Mouse (Mus musculus): ENCODE data around the gene Rac1.
A peak's percentile ranks its signal among the peaks of the same experiment; 100 is the strongest.
"Not testable (repeated sequence)": the region's sequence is repeated elsewhere in the genome, so short reads cannot be mapped to it uniquely, and the experiment has no call there.

Gene Rac1

DNA sequence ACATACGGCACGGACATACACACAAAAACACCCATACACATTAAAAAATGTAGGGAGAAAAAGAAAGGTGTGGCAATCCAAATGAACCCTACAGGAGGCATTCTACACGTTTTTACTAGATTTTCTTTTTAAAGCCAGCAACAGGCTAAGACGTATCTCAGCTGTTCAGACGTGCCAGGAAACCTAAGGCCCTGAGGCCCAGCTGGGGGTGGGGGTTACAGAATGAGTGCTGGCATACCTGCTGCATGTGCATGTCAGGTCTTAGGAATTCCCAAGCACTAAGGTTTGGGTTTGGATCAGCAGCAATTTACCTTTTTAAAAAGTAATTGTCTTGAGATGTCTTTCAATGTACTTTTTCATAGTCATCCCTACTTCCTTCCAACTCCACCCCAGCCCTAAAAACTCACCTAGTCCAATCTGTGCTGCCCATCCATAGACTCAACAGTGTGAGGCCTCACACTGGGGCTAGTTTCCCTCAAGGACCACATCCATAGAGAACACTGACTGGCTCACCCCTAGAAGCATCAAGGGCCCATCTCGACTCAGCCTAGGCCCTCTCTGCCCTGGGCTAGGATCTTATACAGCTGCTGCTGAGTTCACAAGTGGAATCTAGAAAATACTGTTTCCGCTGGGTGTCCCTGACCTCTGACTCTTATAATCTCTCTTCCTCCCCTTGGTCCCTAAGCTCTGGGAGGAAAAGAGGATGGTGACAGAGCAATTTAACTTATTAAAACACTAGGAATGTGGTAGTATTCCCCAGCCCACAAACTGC is 2.2 kb downstream of the Rac1 start:
- no peak for DNase-seq (ENCODE audit: low spot score in 2 of 2)

DNA sequence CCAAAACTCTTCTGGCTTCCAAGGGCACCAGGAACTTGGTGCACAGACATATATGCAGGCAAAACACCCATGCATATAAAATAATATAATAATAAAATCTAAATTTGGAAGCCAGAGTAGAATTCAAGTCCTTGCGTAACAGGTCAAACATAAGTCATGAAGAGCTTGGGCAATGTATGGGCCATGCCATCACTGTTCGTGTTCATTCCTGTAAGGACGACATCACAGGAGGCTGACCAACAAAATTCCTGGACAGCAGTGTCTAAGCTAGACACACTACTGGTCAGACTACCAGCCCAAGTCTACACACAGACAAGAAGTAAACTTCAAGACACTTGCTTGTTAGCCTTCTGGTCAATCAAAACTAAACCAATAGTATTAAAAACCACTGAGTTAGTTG is 5.0 kb downstream of the Rac1 start:
- no peak for DNase-seq (ENCODE audit: low spot score in 2 of 2)

DNA sequence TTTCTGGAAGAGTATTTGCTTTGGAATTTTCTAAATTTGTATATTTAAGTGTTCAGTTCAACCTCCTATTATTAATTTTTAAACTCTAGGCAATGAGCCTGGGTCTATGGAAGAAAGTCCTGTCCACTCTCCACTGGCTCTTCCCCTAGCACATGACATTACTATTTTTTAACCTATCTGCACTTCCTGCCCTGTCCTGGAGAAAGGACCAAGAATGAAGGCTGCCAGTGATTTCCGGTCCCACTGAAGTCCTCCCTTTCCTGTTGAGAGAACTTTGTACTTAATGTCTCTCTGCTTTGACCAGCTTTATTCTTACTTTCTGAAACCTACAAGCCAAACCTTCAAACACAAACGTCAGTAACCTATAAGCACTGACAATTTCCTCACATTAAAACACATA is 7.4 kb downstream of the Rac1 start:
- DNase-seq (ENCODE audit: low spot score in 2 of 2), result no peak

DNA sequence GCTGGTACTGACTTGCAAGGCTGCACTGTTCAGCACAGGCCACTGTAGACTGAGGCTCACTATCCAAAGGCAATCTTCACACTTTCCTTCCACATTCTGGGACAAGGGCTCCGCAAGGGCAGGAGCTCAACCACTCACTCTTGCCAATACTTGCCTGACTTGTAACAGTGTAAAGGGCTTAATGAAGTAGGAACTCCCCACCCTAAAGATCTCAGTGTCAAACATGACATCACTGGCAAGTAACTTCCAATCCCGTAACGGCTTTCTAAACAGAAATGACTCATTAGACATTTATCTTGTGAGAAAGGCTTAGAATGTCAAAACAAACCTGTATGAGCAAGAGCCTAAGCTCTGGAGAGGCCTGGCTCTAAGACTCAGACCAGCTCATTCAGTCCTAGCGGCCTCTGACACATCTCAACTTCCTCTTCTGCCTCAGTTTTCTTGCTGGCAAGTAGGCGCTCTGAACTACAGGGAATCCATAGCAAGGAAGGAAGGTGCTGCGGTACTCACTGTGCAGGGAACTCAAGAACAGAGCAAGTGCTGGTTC is 9.7 kb downstream of the Rac1 start:
- DNase-seq (ENCODE audit: low spot score in 2 of 2), result peak; percentile 39 to 57

DNA sequence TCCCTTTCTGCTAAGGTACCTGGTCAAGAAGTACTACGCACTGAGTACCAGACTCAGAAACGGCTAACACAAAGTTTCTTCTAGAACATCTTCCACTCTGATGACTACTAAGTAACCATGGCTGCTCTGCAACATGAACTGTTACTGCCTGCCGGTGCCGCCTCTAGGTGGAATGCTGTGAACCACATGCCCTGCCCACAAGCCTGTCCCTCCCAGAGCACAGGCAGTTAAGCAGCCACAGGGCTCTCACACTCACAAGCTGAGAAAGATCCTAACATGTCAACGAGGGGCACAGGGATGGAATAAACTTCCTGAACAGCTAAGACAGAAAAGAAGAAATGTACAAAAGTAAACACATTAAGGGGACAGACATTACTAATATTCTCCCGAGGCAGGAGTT is 10.4 kb downstream of the Rac1 start:
- DNase-seq (ENCODE audit: low spot score in 2 of 2), result peak in 1 of 2 experiments; percentile 31

DNA sequence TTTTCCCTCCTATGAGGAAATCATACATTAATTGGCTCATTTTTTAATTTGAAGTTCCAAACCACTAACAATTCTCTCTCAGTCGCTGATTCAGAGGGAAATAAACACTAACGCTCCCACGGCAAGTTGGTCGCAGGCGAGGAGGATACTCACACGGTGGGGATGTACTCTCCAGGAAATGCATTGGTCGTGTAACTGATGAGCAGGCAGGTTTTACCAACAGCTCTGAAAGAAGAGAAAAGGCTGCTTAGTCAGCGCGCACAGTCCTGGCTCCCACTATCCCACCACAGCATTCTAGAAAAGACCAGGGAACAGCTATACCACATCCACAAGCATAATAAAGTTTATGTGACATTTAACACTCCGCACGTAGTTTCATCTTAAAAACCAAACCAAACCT is 10.8 kb downstream of the Rac1 start:
- DNase-seq (ENCODE audit: low spot score in 2 of 2), result no peak

DNA sequence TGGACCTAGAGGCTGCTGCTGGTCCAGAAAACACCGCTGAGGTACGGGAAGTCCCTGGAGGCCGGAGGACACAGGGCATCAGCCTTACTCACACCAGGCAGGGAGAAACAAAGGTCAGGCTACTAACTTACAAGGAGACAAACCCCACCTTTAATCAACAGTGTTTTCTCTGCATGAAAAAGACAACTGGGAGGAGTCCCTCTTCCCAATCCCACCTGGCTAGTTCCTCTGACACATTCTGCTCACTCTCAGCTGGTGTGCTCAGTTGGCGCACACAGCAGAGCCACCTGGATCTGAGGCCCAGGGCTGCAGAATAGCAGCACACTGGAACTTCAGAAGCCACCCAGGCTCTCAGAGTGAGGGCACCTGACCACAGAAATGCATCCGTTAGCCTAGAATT is 13.0 kb downstream of the Rac1 start:
- DNase-seq (ENCODE audit: low spot score in 2 of 2), result no peak

DNA sequence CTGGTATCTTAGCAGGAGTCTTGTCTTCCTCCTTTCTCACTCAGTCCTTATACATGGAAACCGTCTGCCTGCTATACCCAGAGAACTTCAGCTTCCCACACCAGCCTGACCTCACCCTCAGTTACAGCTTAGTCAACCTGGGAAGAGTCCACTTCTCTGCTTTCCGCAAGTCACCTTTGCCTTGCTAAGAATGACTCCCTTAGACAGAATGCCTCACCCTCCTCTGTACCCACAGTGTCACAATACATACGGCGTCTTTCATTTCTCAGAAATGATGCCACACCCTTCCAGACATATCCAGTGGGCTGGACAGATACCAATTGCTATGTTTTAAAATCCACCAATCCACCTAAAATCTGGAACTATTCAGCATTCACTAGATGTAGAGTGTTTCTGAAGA is 15.5 kb downstream of the Rac1 start:
- no peak for DNase-seq (ENCODE audit: low spot score in 2 of 2)

DNA sequence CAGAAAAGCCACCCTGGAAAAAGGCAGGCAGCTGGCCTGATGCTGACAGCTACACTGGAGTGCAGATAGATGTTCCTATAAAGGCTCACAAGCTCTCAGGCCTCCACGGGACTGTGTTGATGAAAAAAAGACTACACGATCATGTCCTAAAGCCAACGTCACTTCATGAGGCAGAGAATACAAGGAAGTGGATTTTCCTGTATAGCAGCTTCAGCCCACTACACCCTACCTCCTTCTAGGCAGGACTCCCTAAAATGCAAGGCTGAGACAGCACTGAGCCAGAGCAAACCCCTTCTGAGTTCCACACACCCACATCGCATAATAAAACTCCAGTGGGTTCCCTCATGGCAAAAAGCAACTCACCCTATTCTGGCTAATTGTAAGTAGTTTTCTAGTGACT is 16.3 kb downstream of the Rac1 start:
- DNase-seq (ENCODE audit: low spot score in 2 of 2), result no peak

DNA sequence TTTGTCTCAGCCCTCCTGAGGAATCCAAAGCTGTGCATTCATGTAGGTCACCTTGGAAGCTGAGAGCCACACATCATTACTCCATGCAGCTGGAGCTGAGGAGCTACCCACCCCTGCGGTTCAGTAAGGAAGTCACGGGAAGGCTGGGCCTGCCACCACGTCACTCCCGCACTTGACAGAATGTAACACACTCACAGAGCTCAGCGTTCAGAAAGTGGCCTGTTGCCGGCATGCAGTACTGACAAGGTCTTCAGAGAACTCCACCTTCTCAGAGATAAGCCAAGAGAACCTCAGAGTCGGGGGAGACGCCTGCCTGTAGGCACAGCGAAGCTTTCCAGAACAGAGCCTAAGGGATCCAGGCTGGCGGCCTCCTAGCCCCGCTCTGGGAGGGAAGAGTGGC is 18.1 kb downstream of the Rac1 start:
- DNase-seq (ENCODE audit: low spot score in 2 of 2), result no peak

DNA sequence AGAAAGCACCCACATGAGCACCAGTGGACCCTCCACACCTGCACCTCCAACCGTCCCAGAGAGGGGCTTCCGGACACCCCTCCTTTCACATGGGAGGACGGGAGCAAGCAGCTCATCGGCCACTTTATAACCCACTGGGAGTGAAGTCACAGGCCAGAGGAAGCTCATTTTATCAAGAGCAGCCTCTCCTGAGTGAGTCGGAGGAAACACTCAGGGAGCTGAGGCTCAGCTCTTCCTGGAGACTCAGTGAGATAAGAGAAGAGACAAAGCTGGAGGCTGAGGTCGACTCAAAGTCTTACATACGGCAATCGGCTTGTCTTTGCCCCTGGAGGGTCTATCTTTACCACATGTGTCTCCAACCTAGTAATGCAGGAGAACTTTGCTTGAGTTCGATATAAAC is 18.5 kb downstream of the Rac1 start:
- DNase-seq (ENCODE audit: low spot score in 2 of 2), result no peak

DNA sequence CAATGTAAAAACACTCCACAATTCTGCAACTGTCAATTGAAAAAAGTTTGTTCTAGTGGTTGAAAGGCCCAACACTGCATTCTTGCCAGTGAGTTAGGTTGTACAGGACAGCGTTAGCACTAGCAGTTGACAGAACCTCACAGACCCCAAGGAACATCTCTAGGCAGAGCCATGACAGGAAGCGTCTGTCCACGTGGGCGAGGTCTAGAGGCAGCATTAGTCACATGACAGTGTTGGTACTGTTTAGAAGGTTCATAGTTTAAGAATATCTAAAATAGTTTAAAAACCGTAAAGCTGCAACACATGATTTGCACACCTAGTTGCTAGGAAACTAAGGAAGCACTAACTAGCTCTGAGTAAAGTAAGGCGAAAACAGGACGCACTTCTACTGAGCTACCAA is 22.3 kb downstream of the Rac1 start:
- DNase-seq (ENCODE audit: low spot score in 2 of 2), result no peak

DNA sequence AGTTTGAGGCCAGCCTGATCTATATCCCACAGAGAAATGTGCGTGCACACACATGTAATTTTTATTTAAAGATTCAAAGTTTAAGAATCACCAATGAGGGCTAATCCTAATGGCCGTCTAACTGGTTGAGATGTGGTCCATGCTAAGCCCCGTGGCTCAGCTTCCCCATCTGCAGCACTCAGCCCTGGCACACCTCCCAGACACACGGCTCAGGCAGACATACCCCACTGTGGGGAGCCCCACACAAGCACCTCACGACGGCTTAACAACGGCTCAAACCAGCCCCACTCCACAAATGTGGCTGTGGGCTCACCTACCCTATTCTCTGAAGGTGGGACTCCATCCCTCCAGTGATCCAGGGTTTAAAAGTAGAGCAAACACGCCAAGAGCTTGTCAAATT is 22.8 kb downstream of the Rac1 start:
- DNase-seq (ENCODE audit: low spot score in 2 of 2), result no peak

DNA sequence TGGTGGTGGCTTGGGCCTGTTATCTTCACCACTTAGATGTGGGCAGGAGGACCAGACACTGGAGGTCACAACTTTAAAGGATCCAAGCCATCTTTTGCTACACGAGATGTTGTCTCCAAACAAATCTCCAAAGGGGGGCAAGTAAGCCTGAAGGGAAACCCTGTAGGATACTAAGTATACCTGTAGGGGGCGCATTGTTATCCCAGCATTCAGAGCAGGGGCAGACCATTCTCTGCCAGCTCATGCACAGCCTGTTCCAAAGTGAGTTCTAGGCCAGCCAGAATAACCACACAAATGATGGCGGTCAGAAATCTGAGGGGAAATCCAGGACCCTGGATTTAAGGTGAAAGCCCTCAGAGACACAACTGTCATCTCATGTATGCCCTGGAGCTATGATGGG is 23.4 kb downstream of the Rac1 start:
- no peak for DNase-seq (ENCODE audit: low spot score in 2 of 2)

DNA sequence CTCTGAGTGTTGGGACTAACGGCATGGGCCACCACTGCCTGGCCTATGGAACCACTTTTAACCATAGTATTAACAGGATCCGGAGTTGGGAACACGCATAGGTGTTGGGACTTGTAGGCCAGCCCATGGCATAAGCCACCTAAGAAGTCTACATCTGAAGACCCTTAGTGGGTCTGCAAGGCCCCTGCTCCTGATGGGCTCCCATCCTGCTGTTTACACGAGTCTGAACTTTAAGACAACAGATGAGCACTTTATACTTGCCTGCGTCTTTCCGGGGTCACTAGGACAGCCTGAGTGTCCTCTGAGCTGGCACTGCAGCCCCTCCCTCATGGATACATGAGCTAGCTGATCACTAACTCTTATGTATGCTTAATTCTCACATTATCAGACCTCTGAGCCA is 24.1 kb downstream of the Rac1 start:
- DNase-seq (ENCODE audit: low spot score in 2 of 2), result no peak

DNA sequence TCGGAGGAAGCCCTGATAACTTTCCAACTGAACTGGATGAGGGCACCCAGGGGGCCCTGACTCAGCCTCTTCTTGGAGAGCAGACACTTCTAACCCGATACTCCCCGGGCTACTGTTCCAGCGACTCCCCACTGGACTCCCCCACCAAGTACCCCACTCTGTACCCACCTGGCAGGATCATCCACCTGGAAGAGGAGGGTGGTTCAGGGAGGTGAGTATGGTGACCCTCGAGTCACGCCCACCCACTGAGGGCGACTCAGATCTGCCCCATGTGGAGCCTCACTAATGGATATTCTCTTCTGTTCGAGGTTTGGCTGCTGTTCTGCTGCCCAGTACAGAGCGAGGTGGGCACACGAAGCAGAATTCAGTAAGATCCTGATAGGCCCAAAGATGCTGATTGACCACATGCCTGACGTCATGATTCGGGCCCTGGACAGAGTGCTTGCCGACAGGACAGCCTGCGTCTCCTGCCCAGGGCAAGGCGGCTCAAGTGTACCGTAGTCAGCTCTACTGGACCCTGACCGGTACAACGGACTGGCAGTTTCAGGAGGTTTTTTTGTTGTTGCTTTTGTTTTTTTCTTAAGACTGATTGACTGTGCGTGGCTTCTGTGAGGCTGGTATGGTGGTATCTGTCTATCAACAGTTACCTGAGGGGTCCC is 24.8 kb downstream of the Rac1 start:
- DNase-seq (ENCODE audit: low spot score in 2 of 2), result no peak

DNA sequence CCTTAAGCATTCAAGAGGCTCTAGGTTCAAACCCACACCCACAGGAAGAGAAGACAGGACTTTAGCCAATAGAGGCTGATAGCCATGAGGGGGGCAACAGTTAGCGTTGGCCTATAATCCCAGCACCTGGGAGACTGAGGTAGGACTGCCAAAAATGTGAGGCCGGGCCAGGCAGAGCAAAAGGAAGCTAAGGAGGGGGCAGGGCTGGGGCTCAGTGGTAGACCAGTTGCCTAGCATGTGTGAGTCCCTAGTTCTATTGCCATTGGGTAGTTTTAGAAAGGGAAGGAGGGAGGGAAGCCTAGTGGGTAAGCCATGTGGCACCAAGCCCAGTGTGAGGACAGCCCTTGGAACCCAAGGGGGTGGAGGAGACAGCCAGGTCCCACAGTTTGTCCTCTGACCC is 26.2 kb downstream of the Rac1 start:
- no peak for DNase-seq (ENCODE audit: low spot score in 2 of 2)

DNA sequence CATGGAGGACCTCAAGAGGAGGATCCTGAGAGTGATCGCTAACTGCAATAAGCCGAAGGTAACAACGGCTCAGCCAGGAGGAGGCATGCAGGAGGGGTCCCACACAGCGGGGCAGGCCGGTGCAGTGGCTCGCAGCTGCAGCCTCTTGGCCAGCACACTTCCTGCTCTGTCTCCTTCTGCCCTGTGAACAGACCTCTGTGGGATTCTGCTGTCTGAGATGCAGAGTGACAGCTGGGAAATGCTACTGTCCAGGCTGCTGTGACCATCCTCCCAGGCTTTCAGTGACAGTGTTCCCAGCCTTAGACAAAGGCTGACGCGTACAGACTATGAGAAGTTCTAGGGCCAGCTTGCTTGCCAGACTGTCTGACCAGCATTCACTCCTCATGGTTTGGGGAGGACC is 26.7 kb downstream of the Rac1 start:
- no peak for DNase-seq (ENCODE audit: low spot score in 2 of 2)

DNA sequence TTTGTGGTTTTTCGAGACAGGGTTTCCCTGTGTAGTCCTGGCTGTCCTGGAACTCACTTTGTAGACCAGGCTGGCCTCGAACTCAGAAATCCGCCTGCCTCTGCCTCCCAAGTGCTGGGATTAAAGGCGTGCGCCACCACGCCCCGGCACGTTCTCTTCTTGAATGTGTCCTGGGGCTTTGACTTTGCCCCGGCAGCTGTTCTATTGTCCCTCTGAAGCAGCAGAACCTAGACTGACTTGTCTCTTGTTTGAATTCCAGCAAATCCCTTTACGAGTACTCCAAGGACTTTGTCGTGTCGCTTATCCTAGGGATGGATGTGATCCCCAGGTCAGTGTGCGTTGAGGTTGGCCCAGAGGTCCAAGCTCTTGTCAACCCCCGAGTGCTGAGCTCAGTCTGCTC is 27.1 kb downstream of the Rac1 start:
- DNase-seq (ENCODE audit: low spot score in 2 of 2), result not testable (repeated sequence)

DNA sequence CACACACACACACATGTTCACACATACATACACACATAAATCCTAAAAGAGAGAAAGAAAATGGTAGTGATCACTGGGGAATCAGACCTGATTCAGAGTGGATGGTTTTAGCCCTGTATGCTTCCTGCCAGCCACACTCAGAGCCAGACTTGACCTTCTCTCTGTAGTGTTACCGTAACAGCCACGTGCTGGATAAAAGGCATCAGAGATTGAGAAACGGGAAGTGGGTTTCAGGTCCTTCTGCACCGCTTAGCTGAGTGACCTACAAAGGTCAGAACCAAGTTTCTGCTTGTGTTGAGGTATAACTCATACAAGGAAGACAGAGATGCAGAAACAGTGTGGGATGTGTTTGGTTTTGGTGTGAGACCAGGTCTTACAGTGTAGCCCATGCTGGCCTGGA is 28.1 kb downstream of the Rac1 start:
- no peak for DNase-seq (ENCODE audit: low spot score in 2 of 2)

DNA sequence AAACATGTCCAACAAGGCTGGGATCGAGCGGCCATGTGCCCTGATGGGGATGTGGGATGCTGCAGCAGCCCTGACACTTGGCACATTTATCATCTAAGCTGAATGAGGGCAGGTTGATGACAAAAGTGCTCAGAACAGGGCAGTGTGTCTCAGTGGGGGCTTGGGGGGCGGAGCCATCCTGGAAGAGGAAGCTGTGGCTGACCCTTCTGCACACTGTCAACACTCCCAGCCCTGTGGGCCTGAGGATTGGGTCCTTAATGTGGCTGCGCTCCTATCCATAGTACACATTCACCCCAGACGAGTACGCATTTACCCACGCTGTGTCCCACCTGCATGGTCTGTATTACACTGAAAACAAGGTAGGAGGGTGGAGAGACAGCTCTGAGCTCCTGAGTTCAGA is 28.6 kb downstream of the Rac1 start:
- DNase-seq (ENCODE audit: low spot score in 2 of 2), result no peak

DNA sequence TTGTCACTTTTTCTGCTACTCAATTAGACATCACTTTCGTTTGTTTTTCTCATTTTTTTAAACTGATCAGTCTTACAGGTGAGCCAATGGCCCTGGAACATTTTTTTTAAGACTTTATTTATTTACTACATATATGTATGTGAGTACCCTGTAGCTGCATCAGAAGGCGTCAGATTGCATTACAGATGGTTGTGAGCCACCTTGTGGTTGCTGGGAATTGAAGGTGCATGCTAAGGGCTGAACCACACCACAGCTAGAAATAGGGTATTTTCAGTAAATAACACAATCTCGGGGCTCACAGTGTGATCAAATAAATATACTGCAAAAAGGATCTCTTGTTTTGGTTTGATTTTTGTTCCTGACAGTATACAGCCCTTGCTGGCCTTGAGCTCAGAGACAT is 30.4 kb downstream of the Rac1 start:
- DNase-seq (ENCODE audit: low spot score in 2 of 2), result no peak

DNA sequence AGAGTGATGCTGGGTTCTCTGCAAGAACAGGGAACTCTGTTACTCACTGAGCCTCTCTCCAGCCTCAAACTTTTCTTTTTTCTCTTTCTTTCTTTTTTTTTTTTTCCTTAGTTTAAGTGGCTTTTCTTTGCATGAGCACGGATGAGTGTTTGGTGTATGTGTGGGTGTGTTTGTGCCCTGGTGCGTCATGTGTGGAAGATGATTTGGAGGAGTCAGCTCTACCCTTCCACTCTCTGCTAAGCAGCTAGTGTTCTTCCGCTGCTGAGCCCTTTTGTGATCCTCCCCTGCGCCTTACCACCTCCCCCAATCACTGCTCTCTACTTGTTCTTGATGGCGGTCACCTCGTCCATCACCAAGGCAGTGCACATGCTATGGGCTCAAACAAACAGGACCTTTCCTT is 32.1 kb downstream of the Rac1 start:
- DNase-seq (ENCODE audit: low spot score in 2 of 2), result no peak

DNA sequence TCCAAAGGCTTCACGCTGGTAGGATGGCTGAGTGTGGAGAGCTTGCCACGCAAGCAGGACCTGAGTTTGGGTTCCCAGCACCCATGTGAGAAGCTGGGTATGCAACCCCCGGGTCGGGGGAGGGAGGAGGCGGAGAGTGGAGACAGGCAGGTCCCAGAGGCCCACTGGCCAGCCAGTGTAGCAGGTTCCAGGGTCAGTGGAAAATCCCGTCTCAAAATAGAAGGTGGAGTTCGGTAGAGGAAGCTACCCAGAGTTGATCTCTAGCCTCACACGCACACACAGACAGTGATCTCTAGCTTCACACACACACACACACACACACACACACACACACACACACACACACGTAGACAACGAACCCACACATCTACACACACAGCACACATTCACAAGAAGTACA is 34.7 kb downstream of the Rac1 start:
- DNase-seq (ENCODE audit: low spot score in 2 of 2), result no peak
